12 mouse cellular contexts compared by ENCODE assay signal in the genomic region with DNA sequence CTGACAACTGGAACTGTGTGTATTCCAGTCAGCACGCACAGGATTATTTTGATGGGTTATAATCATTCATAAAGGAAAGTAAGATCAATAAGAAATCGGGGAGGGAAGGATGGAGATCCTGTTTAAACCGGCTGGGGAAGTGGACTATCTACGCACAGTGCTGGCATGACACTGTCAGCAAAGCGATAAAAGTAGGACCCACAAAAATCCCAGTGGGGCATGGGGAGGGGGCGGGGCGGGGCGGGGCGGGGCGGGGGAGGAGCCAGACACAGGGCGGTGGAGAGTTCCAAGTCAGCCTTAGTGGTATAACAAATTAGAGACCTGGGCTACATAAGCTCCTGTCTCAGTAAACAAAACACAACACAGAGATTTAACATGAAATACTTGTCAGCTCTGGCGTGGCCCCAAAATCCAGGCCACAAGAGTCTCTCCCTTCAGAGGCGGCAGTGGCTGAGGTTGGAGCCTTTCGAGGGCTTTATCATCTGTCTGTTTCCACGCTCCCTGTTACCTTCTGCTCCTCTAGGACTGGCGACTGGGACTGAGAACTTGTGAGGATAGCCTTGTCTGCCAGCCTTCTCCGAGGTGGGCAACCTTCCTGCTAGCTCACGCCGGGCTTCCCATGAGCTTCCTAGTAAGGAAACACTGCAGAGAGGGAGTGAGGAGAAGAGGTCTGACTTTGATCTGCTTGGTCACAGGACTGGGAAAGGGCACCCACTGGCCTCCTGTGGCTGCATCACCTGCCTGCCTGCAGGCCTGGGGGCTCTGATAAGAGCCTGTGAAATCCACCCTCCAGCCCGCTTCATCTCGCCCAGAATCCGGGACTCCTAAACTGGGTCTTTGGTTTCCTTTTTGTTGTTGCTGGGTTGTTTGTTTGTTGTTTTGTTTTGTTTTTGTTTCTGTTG.
DNase-seq lines count a peak whose midpoint lies in the region; ATAC-seq and TF ChIP-seq lines count a peak whose summit lies in the region.
"Had no signal": no experiment of that assay in that cellular context is flagged by ENCODE, and none has a peak within 500 bp of the region (broad histone marks: within the 10 kb centered on the region; RNA-seq: fewer than 3 reads in every experiment).

No protein-coding gene starts in this region.

- WGBS in heart, embryonic 14.5 days = 32% methylated on average over 22 of the region's 22 CpGs
- WGBS in liver, embryonic 12.5 days (ENCODE audit: insufficient replicate concordance) = 9% methylated on average over 22 of the region's 22 CpGs

- no peak overlapping the region for H3K4me3 ChIP-seq in heart, embryonic 14.5 days (ENCODE audit: control insufficient read depth in 1 of 2, insufficient read depth in 1 of 2, low read depth in 1 of 2, low read length in 2 of 2)
- H3K4me3 ChIP-seq in MEL (ENCODE audit: control insufficient read depth in 1 of 2, insufficient read depth in 1 of 2, low read depth in 2 of 2, low read length in 2 of 2) = no peak overlapping the region
- no peak overlapping the region; the same call in 1 of the 2 replicates for H3K4me3 ChIP-seq in liver, embryonic 12.5 days
- H3K4me3 ChIP-seq: layer of hippocampus, adult 2 months; limb, embryonic 15.5 days; midbrain, embryonic 12.5 days had no signal

- intact Hi-C loops in heart, postnatal 36 days (cut with DNase I) = no loop called here

- no peak for TF ChIP-seq EP300 in MEL (IDR thresholded peaks at IDR 0.05; ENCODE audit: low read depth in 1 of 2, low read length in 2 of 2)

- DNase-seq in heart, postnatal 36 days = no peak
- DNase-seq in MEL (ENCODE audit: low read depth, low spot score) = peak; percentile 49
- peak; percentile 26 for DNase-seq in c-Kit-positive CD71-positive TER-119-positive erythroid progenitor cells, embryonic 14.5 days (ENCODE audit: low spot score)
- no peak for DNase-seq in adrenal gland, adult 18-20 months (ENCODE audit: low spot score in 2 of 2)
- DNase-seq in urinary bladder, postnatal 14 days (ENCODE audit: low spot score) = no peak
- DNase-seq: adrenal gland, adult 8-10 months; kidney, adult 2 months had no signal

- H3K4me2 ChIP-seq in heart, embryonic 14.5 days (ENCODE audit: low read length) = no peak overlapping the region
- peak overlapping the region; percentile 45 for H3K4me2 ChIP-seq in liver, embryonic 12.5 days
- H3K4me2 ChIP-seq: limb, embryonic 15.5 days; midbrain, embryonic 12.5 days had no signal

- 0 out of 2 replicates have a peak overlapping the region, but pooled peaks have one; percentile 10 for H3K9ac ChIP-seq in heart, embryonic 14.5 days (ENCODE audit: low read length)
- no peak overlapping the region for H3K9ac ChIP-seq in MEL (ENCODE audit: control insufficient read depth, low read depth, low read length, poor library complexity, severe bottlenecking)
- H3K9ac ChIP-seq in liver, embryonic 12.5 days = peak overlapping the region; percentile 20
- H3K9ac ChIP-seq: limb, embryonic 15.5 days; midbrain, embryonic 12.5 days had no signal

- no peak for TF ChIP-seq POLR2A in MEL (IDR thresholded peaks at IDR 0.05; ENCODE audit: control insufficient read depth in 1 of 2, insufficient read depth in 1 of 2, low read depth in 1 of 2, low read length in 2 of 2, poor library complexity in 1 of 2)

- no peak overlapping the region; a peak in 1 of 4 replicates for H3K27ac ChIP-seq in heart, embryonic 14.5 days (replicated peaks in 1 of 2; ENCODE audit: control insufficient read depth in 1 of 2, insufficient read depth in 1 of 2, low read depth in 2 of 2, low read length in 2 of 2)
- H3K27ac ChIP-seq in MEL (ENCODE audit: control insufficient read depth, low read depth, low read length) = no peak overlapping the region
- no peak overlapping the region for H3K27ac ChIP-seq in liver, embryonic 12.5 days
- H3K27ac ChIP-seq: layer of hippocampus, adult 2 months; limb, embryonic 15.5 days; midbrain, embryonic 12.5 days had no signal

- H3K9me3 ChIP-seq in heart, embryonic 14.5 days (ENCODE audit: control insufficient read depth, low read length) = no peaks in the 10 kb centered on the region
- H3K9me3 ChIP-seq in MEL (replicated peaks; ENCODE audit: insufficient read depth, low read length) = no peaks in the 10 kb centered on the region
- no peaks in the 10 kb centered on the region for H3K9me3 ChIP-seq in liver, embryonic 12.5 days (replicated peaks)
- H3K9me3 ChIP-seq: limb, embryonic 15.5 days; midbrain, embryonic 12.5 days had no signal

- ATAC-seq in heart, embryonic 14.5 days (ENCODE audit: insufficient number of reproducible peaks, insufficient read depth, low FRiP score, low read depth) = no peak
- ATAC-seq in liver, embryonic 12.5 days = peak; percentile 62

- TF ChIP-seq RAD21 in MEL (IDR thresholded peaks at IDR 0.05; ENCODE audit: low read depth, low read length) = no peak

- H3K36me3 ChIP-seq in heart, embryonic 14.5 days (ENCODE audit: control insufficient read depth, insufficient read depth, low read length) = no peaks in the 10 kb centered on the region
- peaks cover 0 to 14% of the 10 kb centered on the region in 2 experiments; a peak in 2 of 4 replicates for H3K36me3 ChIP-seq in MEL (ENCODE audit: control insufficient read depth in 1 of 2, insufficient read depth in 2 of 2, low read length in 2 of 2)
- no peaks in the 10 kb centered on the region for H3K36me3 ChIP-seq in liver, embryonic 12.5 days
- H3K36me3 ChIP-seq: limb, embryonic 15.5 days; midbrain, embryonic 12.5 days had no signal

- H3K27me3 ChIP-seq in heart, embryonic 14.5 days (ENCODE audit: control insufficient read depth, insufficient read depth, low read length) = no peaks in the 10 kb centered on the region
- H3K27me3 ChIP-seq in MEL (ENCODE audit: control insufficient read depth in 1 of 2, insufficient read depth in 2 of 2, low read length in 2 of 2) = peaks cover 1 to 2% of the 10 kb centered on the region in 2 experiments; a peak in 2 of 4 replicates
- H3K27me3 ChIP-seq in liver, embryonic 12.5 days (replicated peaks) = peaks cover 53% of the 10 kb centered on the region
- H3K27me3 ChIP-seq: limb, embryonic 15.5 days had no signal

- no peak for TF ChIP-seq CTCF in MEL (IDR thresholded peaks at IDR 0.05 in 2 of 3, conservative IDR thresholded peaks at IDR 0.05 in 1 of 3; ENCODE audit: control insufficient read depth in 1 of 3, insufficient read depth in 1 of 3, low read depth in 2 of 3, low read length in 3 of 3, poor library complexity in 1 of 3, severe bottlenecking in 1 of 3)

- H3K4me1 ChIP-seq in heart, embryonic 14.5 days (ENCODE audit: control insufficient read depth in 2 of 2, insufficient read depth in 2 of 2, low read length in 2 of 2) = peaks cover 38 to 42% of the 10 kb centered on the region in 2 experiments
- H3K4me1 ChIP-seq in MEL (ENCODE audit: control insufficient read depth in 1 of 2, insufficient read depth in 2 of 2, low read length in 2 of 2) = peaks cover 6 to 24% of the 10 kb centered on the region in 2 experiments
- H3K4me1 ChIP-seq in liver, embryonic 12.5 days = peaks cover 55% of the 10 kb centered on the region

- no peaks in the 10 kb centered on the region for H3K79me2 ChIP-seq in MEL (ENCODE audit: control insufficient read depth, insufficient read depth, low read length, poor library complexity)

TF ChIP-seq in MEL, 35 proteins besides CTCF, POLR2A, EP300 and RAD21:
- no peak for TF ChIP-seq ETS1 (IDR thresholded peaks at IDR 0.05; ENCODE audit: low read depth, low read length)
- TF ChIP-seq JUND (IDR thresholded peaks at IDR 0.05; ENCODE audit: low read depth, low read length) = no peak
- TF ChIP-seq TAL1 (IDR thresholded peaks at IDR 0.05; ENCODE audit: low read length) = peak; percentile 52
- TF ChIP-seq HCFC1 (IDR thresholded peaks at IDR 0.05; ENCODE audit: low read depth, low read length) = no peak
- no peak for TF ChIP-seq ZMIZ1 (IDR thresholded peaks at IDR 0.05; ENCODE audit: low read depth, low read length)
- no peak for TF ChIP-seq MXI1 (IDR thresholded peaks at IDR 0.05; ENCODE audit: low read depth, low read length)
- TF ChIP-seq SIN3A (IDR thresholded peaks at IDR 0.05; ENCODE audit: low read length) = no peak
- no peak for TF ChIP-seq GATA1 (IDR thresholded peaks at IDR 0.05; ENCODE audit: low read depth, low read length)

Comparison
In these comparisons a context has a peak if more than half of its experiments do, and no peak if none do; other contexts are left out.
1. DNase-seq: peak in MEL (single experiment) and c-Kit-positive CD71-positive TER-119-positive erythroid progenitor cells, embryonic 14.5 days (single experiment); none in heart, postnatal 36 days (0 of 2), adrenal gland, adult 18-20 months (0 of 2) and urinary bladder, postnatal 14 days (single experiment).